Mouse (Mus musculus) MEL (cell line): ENCODE measurements around the gene Rnd1. TPM values are rescaled to one million over a fixed set of nuclear protein-coding genes. Genes with fewer than 3 reads are reported as not detected.
A peak's percentile ranks its signal among the peaks of the same experiment; 100 is the strongest.

Source experiments
- DNase-seq: peaks from one replicate; pipeline ENCODE4 v3.0.0; 2011; ENCODE audit warnings: low read depth, low spot score
- H3K27ac ChIP-seq: 2 replicates; pipeline ENCODE4 v1.5.1; 2012; ENCODE audit warnings: low read depth, mild to moderate bottlenecking, control low read depth, low read length, moderate library complexity; ENCODE audit not compliant: control insufficient read depth
- H3K27me3 ChIP-seq, 2 experiments: fragments of 150-350 bp in 1 of 2; sonication (generic) in 1 of 2; 2 replicates each; pipeline ENCODE4 v1.6.1; 2012; ENCODE audit warnings: low read length in 2 of 2, mild to moderate bottlenecking in 2 of 2, improper control_type of control experiment in 1 of 2, moderate library complexity in 1 of 2; ENCODE audit not compliant: insufficient read depth in 2 of 2, control insufficient read depth in 1 of 2
- H3K36me3 ChIP-seq, 2 experiments: 2 replicates each; pipeline ENCODE4 v1.6.1; 2012 to 2014; ENCODE audit warnings: low read length in 2 of 2, improper control_type of control experiment in 1 of 2, inconsistent platforms in 1 of 2, mild to moderate bottlenecking in 1 of 2; ENCODE audit not compliant: insufficient read depth in 2 of 2, control insufficient read depth in 1 of 2
- H3K4me1 ChIP-seq, 2 experiments: fragments of 150-350 bp in 1 of 2; sonication (generic) in 1 of 2; 2 replicates each; pipeline ENCODE4 v1.6.1; 2012; ENCODE audit warnings: low read length in 2 of 2, improper control_type of control experiment in 1 of 2, mild to moderate bottlenecking in 1 of 2; ENCODE audit not compliant: insufficient read depth in 2 of 2, control insufficient read depth in 1 of 2
- H3K4me3 ChIP-seq, 2 experiments: fragments of 150-350 bp in 1 of 2; sonication (generic) in 1 of 2; 2 replicates each; pipeline ENCODE4 v1.5.1; 2012; ENCODE audit warnings: low read depth in 2 of 2, low read length in 2 of 2, mild to moderate bottlenecking in 2 of 2, moderate library complexity in 2 of 2, control low read depth in 1 of 2, improper control_type of control experiment in 1 of 2; ENCODE audit not compliant: control insufficient read depth in 1 of 2, insufficient read depth in 1 of 2
- H3K79me2 ChIP-seq: 2 replicates; pipeline ENCODE4 v1.6.1; 2012; ENCODE audit warnings: mild to moderate bottlenecking, low read length, moderate library complexity; ENCODE audit not compliant: control insufficient read depth, poor library complexity, insufficient read depth
- H3K9ac ChIP-seq: 2 replicates; pipeline ENCODE4 v1.6.1; 2012; ENCODE audit warnings: low read depth, mild to moderate bottlenecking, control low read depth, low read length, moderate library complexity; ENCODE audit not compliant: control insufficient read depth, poor library complexity, severe bottlenecking
- H3K9me3 ChIP-seq: fragments of 150-350 bp; sonication (generic); replicated peaks from 2 replicates; pipeline ENCODE4 v1.6.1; 2012; ENCODE audit warnings: mild to moderate bottlenecking, low read length, improper control_type of control experiment, moderate library complexity; ENCODE audit not compliant: insufficient read depth
- BHLHE40 ChIP-seq: IDR thresholded peaks from 2 replicates; pipeline ENCODE4 v1.6.1; 2012; ENCODE audit warnings: low read depth, mild to moderate bottlenecking, inconsistent platforms, low read length, improper control_type of control experiment, borderline replicate concordance
- CHD1 ChIP-seq: IDR thresholded peaks from 2 replicates; pipeline ENCODE4 v1.6.1; 2012; ENCODE audit warnings: low read depth, mild to moderate bottlenecking, inconsistent platforms, low read length, improper control_type of control experiment
- CHD2 ChIP-seq: IDR thresholded peaks from 2 replicates; pipeline ENCODE4 v1.6.1; 2011; ENCODE audit warnings: low read length, improper control_type of control experiment
- E2F4 ChIP-seq: IDR thresholded peaks from 2 replicates; pipeline ENCODE4 v1.6.1; 2011; ENCODE audit warnings: low read depth, low read length, improper control_type of control experiment, borderline replicate concordance
- ELF1 ChIP-seq: IDR thresholded peaks from 2 replicates; pipeline ENCODE4 v1.6.1; 2014; ENCODE audit warnings: low read depth, mild to moderate bottlenecking, inconsistent platforms, low read length, improper control_type of control experiment, moderate library complexity
- GABPA ChIP-seq: IDR thresholded peaks from 2 replicates; pipeline ENCODE4 v1.6.1; 2012; ENCODE audit warnings: low read depth, mild to moderate bottlenecking, inconsistent platforms, low read length, improper control_type of control experiment, moderate library complexity
- GATA1 ChIP-seq: IDR thresholded peaks from 2 replicates; pipeline ENCODE4 v1.6.1; 2011; ENCODE audit warnings: low read depth, low read length, improper control_type of control experiment
- HCFC1 ChIP-seq: IDR thresholded peaks from 2 replicates; pipeline ENCODE4 v1.6.1; 2012; ENCODE audit warnings: low read depth, mild to moderate bottlenecking, inconsistent platforms, low read length, improper control_type of control experiment, moderate library complexity
- JUND ChIP-seq: IDR thresholded peaks from 2 replicates; pipeline ENCODE4 v1.6.1; 2011; ENCODE audit warnings: low read depth, mild to moderate bottlenecking, improper control_type of control experiment, low read length
- KAT2A ChIP-seq: conservative IDR thresholded peaks from 2 replicates; pipeline ENCODE4 v1.6.1; 2012; ENCODE audit warnings: low read depth, low read length, improper control_type of control experiment, inconsistent platforms
- MAFK ChIP-seq: IDR thresholded peaks from 2 replicates; pipeline ENCODE4 v1.6.1; 2011; ENCODE audit warnings: low read depth, mild to moderate bottlenecking, low read length, improper control_type of control experiment, borderline replicate concordance
- MAX ChIP-seq: IDR thresholded peaks from 2 replicates; pipeline ENCODE4 v1.6.1; 2011; ENCODE audit warnings: low read length, improper control_type of control experiment
- MAZ ChIP-seq: IDR thresholded peaks from 2 replicates; pipeline ENCODE4 v1.6.1; 2012; ENCODE audit warnings: low read depth, mild to moderate bottlenecking, inconsistent platforms, low read length, improper control_type of control experiment
- MEF2A ChIP-seq: IDR thresholded peaks from 2 replicates; pipeline ENCODE4 v1.6.1; 2014; ENCODE audit warnings: low read depth, mild to moderate bottlenecking, inconsistent platforms, low read length, improper control_type of control experiment; ENCODE audit not compliant: poor library complexity, insufficient replicate concordance, severe bottlenecking; ENCODE audit errors: extremely low read depth
- MXI1 ChIP-seq: IDR thresholded peaks from 2 replicates; pipeline ENCODE4 v1.6.1; 2011; ENCODE audit warnings: mild to moderate bottlenecking, low read depth, low read length, improper control_type of control experiment
- MYB ChIP-seq: IDR thresholded peaks from 2 replicates; pipeline ENCODE4 v1.6.1; 2011; ENCODE audit warnings: mild to moderate bottlenecking, low read depth, low read length, improper control_type of control experiment
- MYC ChIP-seq: IDR thresholded peaks from 2 replicates; pipeline ENCODE4 v1.6.1; 2011; ENCODE audit warnings: low read depth, mild to moderate bottlenecking, low read length, improper control_type of control experiment, moderate library complexity
- NELFE ChIP-seq: IDR thresholded peaks from 2 replicates; pipeline ENCODE4 v1.6.1; 2011; ENCODE audit warnings: low read depth, low read length, improper control_type of control experiment
- POLR2A ChIP-seq, 2 experiments: IDR thresholded peaks; 2 replicates each; pipeline ENCODE4 v1.6.1; 2011 to 2012; ENCODE audit warnings: low read length in 2 of 2, mild to moderate bottlenecking in 2 of 2, control low read depth in 1 of 2, improper control_type of control experiment in 1 of 2, low read depth in 1 of 2, moderate library complexity in 1 of 2; ENCODE audit not compliant: control insufficient read depth in 1 of 2, insufficient read depth in 1 of 2, poor library complexity in 1 of 2
- POLR2AphosphoS2 ChIP-seq: IDR thresholded peaks from 2 replicates; pipeline ENCODE4 v1.6.1; 2011; ENCODE audit warnings: low read length, improper control_type of control experiment
- POLR2AphosphoS5 ChIP-seq: IDR thresholded peaks from 2 replicates; pipeline ENCODE4 v1.6.1; 2012; ENCODE audit warnings: low read depth, borderline replicate concordance, mild to moderate bottlenecking, inconsistent platforms, low read length, moderate library complexity, mixed read lengths
- RAD21 ChIP-seq: IDR thresholded peaks from 2 replicates; pipeline ENCODE4 v1.6.1; 2011; ENCODE audit warnings: mild to moderate bottlenecking, low read depth, low read length, improper control_type of control experiment
- RCOR1 ChIP-seq: IDR thresholded peaks from 2 replicates; pipeline ENCODE4 v1.6.1; 2012; ENCODE audit warnings: low read depth, mild to moderate bottlenecking, inconsistent platforms, low read length, improper control_type of control experiment
- SIN3A ChIP-seq: IDR thresholded peaks from 2 replicates; pipeline ENCODE4 v1.6.1; 2012; ENCODE audit warnings: low read length, improper control_type of control experiment, inconsistent platforms
- SMC3 ChIP-seq: IDR thresholded peaks from 2 replicates; pipeline ENCODE4 v1.6.1; 2011; ENCODE audit warnings: low read depth, low read length, improper control_type of control experiment
- TAL1 ChIP-seq: IDR thresholded peaks from 2 replicates; pipeline ENCODE4 v1.6.1; 2012; ENCODE audit warnings: mild to moderate bottlenecking, inconsistent platforms, low read length, moderate library complexity, mixed read lengths
- TBP ChIP-seq: IDR thresholded peaks from 2 replicates; pipeline ENCODE4 v1.8.0; 2011; ENCODE audit warnings: low read depth, low read length, improper control_type of control experiment
- TCF12 ChIP-seq: IDR thresholded peaks from 2 replicates; pipeline ENCODE4 v1.6.1; 2014; ENCODE audit warnings: low read depth, mild to moderate bottlenecking, inconsistent platforms, low read length, improper control_type of control experiment, moderate library complexity
- UBTF ChIP-seq: IDR thresholded peaks from 2 replicates; pipeline ENCODE4 v1.6.1; 2012; ENCODE audit warnings: low read depth, mild to moderate bottlenecking, inconsistent platforms, low read length, improper control_type of control experiment, moderate library complexity, borderline replicate concordance; ENCODE audit not compliant: insufficient read depth
- USF1 ChIP-seq: IDR thresholded peaks from 2 replicates; pipeline ENCODE4 v1.6.1; 2014; ENCODE audit warnings: low read depth, mild to moderate bottlenecking, inconsistent platforms, low read length, improper control_type of control experiment, moderate library complexity
- USF2 ChIP-seq, 2 experiments: IDR thresholded peaks; 2 replicates each; pipeline ENCODE4 v1.6.1; 2011 to 2012; ENCODE audit warnings: improper control_type of control experiment in 2 of 2, low read length in 2 of 2, borderline replicate concordance in 1 of 2, inconsistent platforms in 1 of 2, low read depth in 1 of 2, mild to moderate bottlenecking in 1 of 2; ENCODE audit not compliant: insufficient read depth in 1 of 2
- ZC3H11A ChIP-seq: IDR thresholded peaks from 2 replicates; pipeline ENCODE4 v1.6.1; 2012; ENCODE audit warnings: low read depth, mild to moderate bottlenecking, inconsistent platforms, low read length, improper control_type of control experiment
- ZKSCAN1 ChIP-seq: IDR thresholded peaks from 2 replicates; pipeline ENCODE4 v1.6.1; 2012; ENCODE audit warnings: low read depth, mild to moderate bottlenecking, inconsistent platforms, low read length, improper control_type of control experiment, moderate library complexity
- ZMIZ1 ChIP-seq: IDR thresholded peaks from 2 replicates; pipeline ENCODE4 v1.6.1; 2012; ENCODE audit warnings: low read depth, mild to moderate bottlenecking, inconsistent platforms, low read length, improper control_type of control experiment, moderate library complexity
- ZNF384 ChIP-seq: IDR thresholded peaks from 2 replicates; pipeline ENCODE4 v1.6.1; 2012; ENCODE audit warnings: low read depth, mild to moderate bottlenecking, inconsistent platforms, low read length, improper control_type of control experiment
- polyA plus RNA-seq, 2 experiments: library from polyadenylated mRNA; stranded (reverse) in 1 of 2; unstranded in 1 of 2; fragments of >175 nt in 1 of 2; fragments of >200 nt in 1 of 2; gene quantifications; 2 replicates each; pipeline versions ENCODE4 v1.2.1 to v1.2.4; 2012; ENCODE audit warnings: low replicate concordance in 2 of 2, low read depth in 1 of 2; ENCODE audit not compliant: insufficient read length in 2 of 2, insufficient read depth in 1 of 2, missing spikeins in 1 of 2
- total RNA-seq: library from RNA; depleted of rRNA; stranded (reverse); fragments of 300-350 nt; gene quantifications from 2 replicates; pipeline ENCODE4 v1.2.3, GENCODE M21; 2012; rRNA removed

Gene Rnd1
- total RNA-seq (5.8 and 6.0 TPM in 2 replicates), polyA plus RNA-seq (1 to 10 TPM in 1 of 2 experiments, not detected in 1; 5.5 TPM)

DNA sequence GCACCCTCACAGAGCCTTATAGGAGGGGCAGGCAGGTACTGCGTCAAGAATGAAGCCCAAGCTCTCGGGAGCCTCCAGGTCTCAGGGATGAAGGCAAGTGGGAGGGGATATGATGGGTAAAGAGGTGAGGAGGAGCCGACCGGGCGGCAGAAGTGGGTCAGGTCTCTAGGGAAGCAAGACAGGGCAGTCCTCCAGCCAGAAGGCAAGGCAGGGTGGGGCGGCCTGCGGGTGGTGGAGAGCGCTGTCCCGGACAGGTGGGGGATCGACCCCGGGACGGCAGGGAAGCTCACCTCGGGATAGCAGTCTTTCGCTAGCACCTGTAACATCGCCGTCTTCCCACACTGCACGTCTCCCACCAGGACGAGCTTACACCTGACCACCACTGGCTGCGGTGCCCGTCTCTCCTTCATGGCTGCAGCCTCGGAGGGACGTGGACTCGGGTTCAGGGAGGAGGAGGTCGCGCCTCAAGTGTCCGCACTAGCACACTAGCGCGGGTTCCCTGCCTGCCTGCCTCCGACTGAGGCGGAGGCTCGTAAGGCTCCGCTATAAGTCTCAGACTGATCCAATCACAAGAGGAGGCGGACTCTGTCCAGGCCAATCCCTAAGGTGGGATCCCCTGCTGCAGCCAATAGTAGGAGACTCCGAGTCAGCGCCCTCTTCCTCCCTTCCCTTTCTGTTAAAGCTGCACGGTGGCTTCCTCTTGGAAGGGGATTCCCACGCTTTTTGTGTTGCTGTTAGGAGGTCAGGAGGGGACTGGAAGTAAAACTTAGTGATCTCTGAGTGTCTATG, at the start of gene Rnd1:
Rnd1 (minus strand) TSS at position 522 of the 789 bp plus-strand sequence.
- H3K9ac ChIP-seq: peak within 1 kb of the TSS; percentile 66
- H3K9me3 ChIP-seq: no peaks in the 10 kb centered on the region
- peak within 1 kb of the TSS; percentile 68 to 76 for H3K4me3 ChIP-seq
- no peaks in the 10 kb centered on the region for H3K79me2 ChIP-seq
- peak; percentile 98 for DNase-seq
- H3K27me3 ChIP-seq: no peaks in the 10 kb centered on the region
- H3K4me1 ChIP-seq: peaks cover 20 to 39% of the 10 kb centered on the region in 2 experiments
- H3K36me3 ChIP-seq: peaks cover 0 to 28% of the 10 kb centered on the region in 2 experiments; a peak in 2 of 4 replicates
- 0 out of 2 replicates have a peak within 1 kb of the TSS, but pooled peaks have one; percentile 5 for H3K27ac ChIP-seq
- TF ChIP-seq ZMIZ1: peak; percentile 98
- peak; percentile 99 to 100 for TF ChIP-seq POLR2A (IDR thresholded peaks at IDR 0.05; ENCODE audit: control insufficient read depth in 1 of 2, insufficient read depth in 1 of 2, low read depth in 1 of 2, low read length in 2 of 2, poor library complexity in 1 of 2)
- peak; percentile 98 for TF ChIP-seq TBP
- no peak for TF ChIP-seq GATA1
- TF ChIP-seq SIN3A: peak; percentile 60; the same call in 1 of the 2 replicates
- no peak for TF ChIP-seq CHD1
- 0 out of 2 replicates have a peak, but pooled peaks have one; percentile 8 for TF ChIP-seq UBTF
- TF ChIP-seq KAT2A: no peak
- peak; percentile 15; the same call in 1 of the 2 replicates for TF ChIP-seq MAZ
- TF ChIP-seq BHLHE40: no peak
- TF ChIP-seq RCOR1: no peak
- no peak for TF ChIP-seq MEF2A
- no peak for TF ChIP-seq MYC
- TF ChIP-seq JUND: no peak
- no peak for TF ChIP-seq MAFK
- no peak for TF ChIP-seq MYB
- no peak for TF ChIP-seq ZC3H11A
- peak; percentile 98 for TF ChIP-seq POLR2AphosphoS5
- peak; percentile 48; the same call in 1 of the 2 replicates for TF ChIP-seq ELF1
- TF ChIP-seq TCF12: peak; percentile 71
- no peak for TF ChIP-seq TAL1
- TF ChIP-seq USF2 (IDR thresholded peaks at IDR 0.05; ENCODE audit: borderline replicate concordance in 1 of 2, insufficient read depth in 1 of 2, low read depth in 1 of 2, low read length in 2 of 2): no peak
- no peak for TF ChIP-seq ZNF384
- TF ChIP-seq HCFC1: peak; percentile 60
- TF ChIP-seq RAD21: no peak
- TF ChIP-seq MAX: peak; percentile 87
- no peak; the same call in 1 of the 2 replicates for TF ChIP-seq MXI1
- TF ChIP-seq ZKSCAN1: no peak
- TF ChIP-seq E2F4: no peak
- no peak; the same call in 1 of the 2 replicates for TF ChIP-seq USF1
- TF ChIP-seq GABPA: no peak
- TF ChIP-seq POLR2AphosphoS2: peak; percentile 93
- no peak for TF ChIP-seq SMC3
- TF ChIP-seq NELFE: peak; percentile 96
- TF ChIP-seq CHD2: peak; percentile 73
